Mouse (Mus musculus) liver, embryonic 12.5 days (tissue): ENCODE data around the gene Rnft1. TPM values are rescaled to one million over a fixed set of nuclear protein-coding genes. Genes with fewer than 3 reads are reported as not detected.
A peak's percentile ranks its signal among the peaks of the same experiment; 100 is the strongest.
"Not testable (repeated sequence)": the region's sequence is repeated elsewhere in the genome, so short reads cannot be mapped to it uniquely, and the experiment has no call there.

ENCODE experiments used
- ATAC-seq: fragments of 200-750 bp; cut with Nextera tagmentation; 2 replicates; pipeline ENCODE4 v1.8.0; 2017; ENCODE audit warnings: moderate number of reproducible peaks, mild to moderate bottlenecking, moderate library complexity
- H3K27ac ChIP-seq: fragments of 300-500 bp; sonication (generic); 2 replicates; pipeline ENCODE4 v1.5.1; 2016; ENCODE audit warnings: mild to moderate bottlenecking
- H3K27me3 ChIP-seq: fragments of 300-500 bp; sonication (generic); replicated peaks from 2 replicates; pipeline ENCODE4 v1.6.1; 2016; ENCODE audit warnings: mild to moderate bottlenecking, moderate library complexity
- H3K36me3 ChIP-seq: fragments of 300-500 bp; sonication (generic); 2 replicates; pipeline ENCODE4 v1.6.1; 2016; ENCODE audit warnings: mild to moderate bottlenecking, moderate library complexity
- H3K4me1 ChIP-seq: fragments of 300-500 bp; sonication (generic); 2 replicates; pipeline ENCODE4 v1.6.1; 2016
- H3K4me2 ChIP-seq: fragments of 300-500 bp; sonication (generic); 2 replicates; pipeline ENCODE4 v1.6.1; 2016; ENCODE audit warnings: mild to moderate bottlenecking, moderate library complexity
- H3K4me3 ChIP-seq: fragments of 300-500 bp; sonication (generic); 2 replicates; pipeline ENCODE4 v1.5.1; 2016; ENCODE audit warnings: mild to moderate bottlenecking, moderate library complexity
- H3K9ac ChIP-seq: fragments of 300-500 bp; sonication (generic); 2 replicates; pipeline ENCODE4 v1.6.1; 2016; ENCODE audit warnings: mild to moderate bottlenecking, moderate library complexity
- H3K9me3 ChIP-seq: fragments of 300-500 bp; sonication (generic); replicated peaks from 2 replicates; pipeline ENCODE4 v1.6.1; 2016; ENCODE audit warnings: mild to moderate bottlenecking, moderate library complexity
- WGBS: fragments of 180-500 bp; shearing (Covaris S2); methylation state at CpG from one replicate; pipeline ENCODE4 v1.1.7; 2016; ENCODE audit not compliant: insufficient replicate concordance; 5-methylcytosine and 5-hydroxymethylcytosine counted together
- polyA plus RNA-seq: library from polyadenylated mRNA; unstranded; fragments of >200 nt; fragmentation: Nextera tagmentation; extraction: Ambion mirVana; gene quantifications from 2 replicates; pipeline ENCODE4 v1.2.1, GENCODE M21; 2016

Rnft1 gene
- polyA plus RNA-seq, result 18.9 and 21.2 TPM in 2 replicates

GRCm38 (mm10) chr11:86484101-86484868 is at the start of gene Rnft1:
Rnft1 (plus strand) TSS chr11:86484657.
- Histone ChIP-seq H3K9me3 (no peaks in the 10 kb centered on the region), H3K4me3 (peak within 1 kb of the TSS; percentile 77), H3K27ac (peak within 1 kb of the TSS; percentile 86), H3K4me1 (peaks cover 11% of the 10 kb centered on the region), H3K36me3 (peaks cover 6% of the 10 kb centered on the region), H3K9ac (peak within 1 kb of the TSS; percentile 87), H3K4me2 (peak within 1 kb of the TSS; percentile 93), H3K27me3 (peaks cover 3% of the 10 kb centered on the region; the same call in 1 of the 2 replicates)
- ATAC-seq, result peak; percentile 99
- under 1% methylated on average over 68 of the region's 68 CpGs for WGBS

GRCm38 (mm10) chr11:86436843-86437242 is 47.6 kb upstream of the Rnft1 start:
- no peak overlapping the region for H3K4me3 ChIP-seq
- H3K27ac ChIP-seq, result no peak overlapping the region
- H3K4me1 ChIP-seq, result no peaks in the 10 kb centered on the region
- no peak for ATAC-seq
- H3K36me3 ChIP-seq, result no peaks in the 10 kb centered on the region
- H3K9ac ChIP-seq, result no peak overlapping the region
- peaks cover 12% of the 10 kb centered on the region for H3K27me3 ChIP-seq
- no peak overlapping the region for H3K4me2 ChIP-seq
- H3K9me3 ChIP-seq, result no peaks in the 10 kb centered on the region
- 19% methylated on average over 4 of the region's 5 CpGs for WGBS

- Histone ChIP-seq H3K36me3 (no peaks in the 10 kb centered on the region), H3K4me3 (no peak overlapping the region), H3K9ac (no peak overlapping the region), H3K9me3 (no peaks in the 10 kb centered on the region), H3K4me1 (no peaks in the 10 kb centered on the region), H3K4me2 (no peak overlapping the region), H3K27ac (no peak overlapping the region), H3K27me3 (peaks cover 12% of the 10 kb centered on the region)
- 37% methylated on average over 4 of the region's 4 CpGs for WGBS
- ATAC-seq, result no peak
Observed at GRCm38 (mm10) chr11:86438261-86438660, 46.2 kb upstream of the Rnft1 start.

GRCm38 (mm10) chr11:86440791-86441190 is 43.7 kb upstream of the Rnft1 start:
- H3K27ac ChIP-seq, result no peak overlapping the region
- no peaks in the 10 kb centered on the region for H3K9me3 ChIP-seq
- no peak overlapping the region for H3K9ac ChIP-seq
- peaks cover 16% of the 10 kb centered on the region; the same call in 1 of the 2 replicates for H3K27me3 ChIP-seq
- no peak overlapping the region for H3K4me3 ChIP-seq
- 34% methylated on average over 5 of the region's 5 CpGs for WGBS
- H3K4me2 ChIP-seq, result no peak overlapping the region
- H3K36me3 ChIP-seq, result no peaks in the 10 kb centered on the region
- ATAC-seq, result no peak
- no peaks in the 10 kb centered on the region for H3K4me1 ChIP-seq

GRCm38 (mm10) chr11:86453991-86454390 is 30.5 kb upstream of the Rnft1 start:
- WGBS, result 76% methylated on average over 5 of the region's 5 CpGs
- no peak overlapping the region for H3K4me2 ChIP-seq
- H3K27me3 ChIP-seq, result no peaks in the 10 kb centered on the region
- H3K36me3 ChIP-seq, result no peaks in the 10 kb centered on the region
- no peak overlapping the region for H3K9ac ChIP-seq
- H3K4me1 ChIP-seq, result no peaks in the 10 kb centered on the region
- ATAC-seq, result no peak
- H3K9me3 ChIP-seq, result no peaks in the 10 kb centered on the region
- H3K27ac ChIP-seq, result no peak overlapping the region
- no peak overlapping the region for H3K4me3 ChIP-seq

- Histone ChIP-seq H3K4me2 (no peak overlapping the region), H3K36me3 (no peaks in the 10 kb centered on the region), H3K4me3 (no peak overlapping the region), H3K9ac (no peak overlapping the region), H3K9me3 (no peaks in the 10 kb centered on the region), H3K4me1 (no peaks in the 10 kb centered on the region), H3K27ac (no peak overlapping the region), H3K27me3 (no peaks in the 10 kb centered on the region)
- no peak for ATAC-seq
- 60% methylated on average over 6 of the region's 6 CpGs for whole genome bisulfite sequencing
Observed at GRCm38 (mm10) chr11:86457545-86457944, 26.9 kb upstream of the Rnft1 start.

- Histone ChIP-seq H3K9ac (no peak overlapping the region), H3K4me1 (no peaks in the 10 kb centered on the region), H3K27me3 (no peaks in the 10 kb centered on the region), H3K9me3 (no peaks in the 10 kb centered on the region), H3K4me2 (no peak overlapping the region), H3K36me3 (no peaks in the 10 kb centered on the region), H3K27ac (no peak overlapping the region), H3K4me3 (no peak overlapping the region)
- 80% methylated on average over 6 of the region's 6 CpGs for WGBS
- no peak for ATAC-seq
Observed at GRCm38 (mm10) chr11:86458866-86459265, 25.6 kb upstream of the Rnft1 start.

GRCm38 (mm10) chr11:86462579-86462978 is 21.9 kb upstream of the Rnft1 start:
- Histone ChIP-seq H3K4me2 (no peak overlapping the region), H3K9me3 (no peaks in the 10 kb centered on the region), H3K36me3 (no peaks in the 10 kb centered on the region), H3K9ac (no peak overlapping the region), H3K4me1 (no peaks in the 10 kb centered on the region), H3K27me3 (no peaks in the 10 kb centered on the region), H3K27ac (no peak overlapping the region), H3K4me3 (no peak overlapping the region)
- ATAC-seq, result no peak

- ATAC-seq, H3K9ac ChIP-seq, H3K4me1 ChIP-seq, H3K36me3 ChIP-seq, H3K9me3 ChIP-seq, H3K27ac ChIP-seq, H3K27me3 ChIP-seq, H3K4me3 ChIP-seq: not testable (repeated sequence)
- 16% methylated on average over 8 of the region's 8 CpGs for WGBS
- H3K4me2 ChIP-seq, result peak overlapping the region; percentile 18; the same call in 1 of the 2 replicates
Observed at GRCm38 (mm10) chr11:86464275-86464674, 20.2 kb upstream of the Rnft1 start.

- no peak overlapping the region for H3K9ac ChIP-seq
- H3K4me1 ChIP-seq, result no peaks in the 10 kb centered on the region
- no peak overlapping the region for H3K27ac ChIP-seq
- no peaks in the 10 kb centered on the region for H3K36me3 ChIP-seq
- H3K4me2 ChIP-seq, result no peak overlapping the region
- no peak for ATAC-seq
- H3K27me3 ChIP-seq, result 0 out of 2 replicates have a peak, but pooled peaks cover 9% of the 10 kb centered on the region
- WGBS, result 73% methylated on average over 8 of the region's 8 CpGs
- no peaks in the 10 kb centered on the region for H3K9me3 ChIP-seq
- no peak overlapping the region for H3K4me3 ChIP-seq
Observed at GRCm38 (mm10) chr11:86468345-86468744, 16.1 kb upstream of the Rnft1 start.

GRCm38 (mm10) chr11:86468971-86469370 is 15.5 kb upstream of the Rnft1 start:
- H3K9me3 ChIP-seq, result no peaks in the 10 kb centered on the region
- 0 out of 2 replicates have a peak, but pooled peaks cover 9% of the 10 kb centered on the region for H3K27me3 ChIP-seq
- no peaks in the 10 kb centered on the region for H3K4me1 ChIP-seq
- no peaks in the 10 kb centered on the region for H3K36me3 ChIP-seq
- ATAC-seq, result no peak
- H3K9ac ChIP-seq, result no peak overlapping the region
- H3K4me3 ChIP-seq, result no peak overlapping the region
- WGBS, result 61% methylated on average over 4 of the region's 4 CpGs
- no peak overlapping the region for H3K27ac ChIP-seq
- no peak overlapping the region for H3K4me2 ChIP-seq

GRCm38 (mm10) chr11:86471785-86472184 is 12.7 kb upstream of the Rnft1 start:
- Histone ChIP-seq H3K4me1 (no peaks in the 10 kb centered on the region), H3K27ac (no peak overlapping the region), H3K4me3 (no peak overlapping the region), H3K27me3 (peaks cover 9% of the 10 kb centered on the region; the same call in 1 of the 2 replicates), H3K36me3 (no peaks in the 10 kb centered on the region), H3K4me2 (no peak overlapping the region), H3K9ac (no peak overlapping the region), H3K9me3 (no peaks in the 10 kb centered on the region)
- ATAC-seq, result no peak
- 72% methylated on average over 6 of the region's 6 CpGs for WGBS
